Mouse (Mus musculus) fat pad, adult 2 months (tissue): ENCODE results near the gene Asb6.

ENCODE experiments used
- DNase-seq: peaks from one replicate; pipeline ENCODE4 v3.0.0-alpha.2; 2011; ENCODE audit warnings: low read depth, low spot score; ENCODE audit errors: extremely low read depth

Gene Asb6

GRCm38 (mm10) chr2:30830283-30830795 lies at the start of gene Asb6:
TSS of gene Asb6 (minus strand) at chr2:30830333.
- no peak for DNase-seq

DNA sequence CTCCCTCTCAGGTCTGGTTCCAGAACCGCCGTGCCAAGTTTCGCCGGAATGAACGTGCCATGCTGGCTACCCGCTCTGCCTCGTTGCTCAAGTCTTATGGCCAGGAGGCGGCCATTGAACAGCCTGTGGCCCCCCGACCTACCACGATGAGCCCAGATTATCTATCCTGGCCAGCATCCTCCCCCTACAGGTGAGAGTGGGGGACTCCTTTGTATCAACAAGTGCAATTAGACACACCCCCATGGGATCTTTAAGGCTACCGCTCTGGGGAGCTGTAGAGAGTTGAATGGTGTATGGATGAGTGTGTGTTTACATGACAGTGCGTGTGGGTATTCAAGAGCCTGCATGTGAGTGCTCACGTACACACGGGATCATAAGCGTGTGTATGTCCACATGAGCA lies 49.3 kb upstream of the Asb6 start:
- DNase-seq = no peak

DNA sequence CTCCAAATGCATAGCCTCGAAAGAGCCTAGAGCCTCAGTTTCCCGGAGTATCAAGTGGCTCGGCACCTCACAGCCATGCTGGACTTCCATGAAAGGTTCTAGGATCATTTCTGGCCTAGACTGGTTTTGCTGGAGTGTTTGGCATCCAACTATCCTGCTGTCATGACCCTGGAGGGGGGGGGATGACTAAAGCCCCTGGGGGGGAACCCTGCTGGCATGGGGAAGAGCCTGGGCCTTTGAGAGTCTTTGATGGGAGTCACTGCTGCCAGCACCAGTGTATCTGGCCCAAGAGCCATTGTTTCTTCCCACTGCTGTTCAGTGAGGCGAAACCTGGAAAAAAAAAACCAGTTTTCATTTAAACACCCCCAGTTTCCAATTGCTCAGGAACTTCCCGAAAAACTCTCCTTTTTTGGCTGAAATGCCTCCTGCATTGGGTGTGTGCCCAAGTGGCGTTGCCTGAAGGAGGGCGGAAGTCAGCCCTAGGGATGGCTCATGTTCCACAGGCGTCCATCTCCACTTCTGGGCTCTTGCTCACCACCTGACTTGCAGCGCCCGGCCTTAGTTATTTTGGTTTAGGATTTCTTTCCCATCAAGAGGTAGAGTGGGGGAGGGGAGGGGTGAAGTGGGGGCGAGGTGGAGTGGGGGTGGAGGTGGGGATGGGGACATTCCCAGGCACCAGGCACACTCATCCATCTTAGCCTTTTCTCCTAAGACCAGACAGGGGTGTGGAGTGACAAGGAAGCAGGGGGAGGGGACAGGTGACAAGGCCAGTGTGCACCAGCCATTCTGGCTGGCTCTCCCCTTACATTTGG lies 45.7 kb upstream of the Asb6 start:
- no peak for DNase-seq

- no peak for DNase-seq
Observed at GRCm38 (mm10) chr2:30875096-30875495, 45.0 kb upstream of the Asb6 start.

DNA sequence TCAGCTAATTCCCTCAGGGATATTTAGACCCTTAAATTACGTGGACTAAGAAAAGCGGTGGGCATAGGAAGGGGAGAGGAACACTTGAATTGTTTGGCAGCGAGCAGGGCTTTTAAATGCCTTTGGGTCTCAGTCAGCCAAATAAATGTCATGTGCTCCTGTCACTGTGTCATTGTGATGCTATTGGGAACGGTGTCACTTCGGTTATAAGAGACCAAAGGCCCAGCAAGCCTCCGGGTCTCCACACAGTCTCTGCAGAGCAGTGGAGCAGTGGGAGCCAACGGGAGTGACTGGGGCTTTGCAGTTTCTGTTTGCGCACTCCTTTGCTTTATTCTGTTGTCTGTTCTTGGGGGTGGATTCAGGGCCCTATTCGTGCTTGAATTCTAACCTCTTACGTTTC lies 44.3 kb upstream of the Asb6 start:
- DNase-seq = no peak

- no peak for DNase-seq
Observed at GRCm38 (mm10) chr2:30872669-30873068, 42.5 kb upstream of the Asb6 start.

- DNase-seq = no peak
Observed at GRCm38 (mm10) chr2:30870863-30871262, 40.7 kb upstream of the Asb6 start.

GRCm38 (mm10) chr2:30865426-30865825 lies 35.3 kb upstream of the Asb6 start:
- no peak for DNase-seq

DNA sequence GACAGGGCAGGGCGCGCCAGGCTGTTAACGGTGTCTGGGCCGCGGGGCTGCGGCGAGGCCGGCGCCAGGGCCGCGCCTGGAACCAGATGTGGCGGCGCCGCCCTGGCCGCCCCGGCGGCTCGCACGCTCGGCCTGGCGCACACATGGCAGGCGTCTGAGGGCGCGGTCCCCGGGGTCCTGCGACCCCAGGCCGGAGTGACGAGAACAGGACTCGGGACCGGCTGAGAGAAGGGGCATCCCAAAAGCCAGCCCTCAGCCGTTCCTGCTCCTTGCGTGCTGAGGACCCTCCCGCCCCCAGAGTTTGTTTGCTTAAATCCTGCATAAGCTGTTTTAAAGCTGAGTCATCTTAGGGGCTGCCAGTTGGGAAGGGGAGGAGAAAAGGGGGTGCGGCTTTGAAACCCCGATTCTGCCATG lies 34.8 kb upstream of the Asb6 start:
- no peak for DNase-seq

GRCm38 (mm10) chr2:30863574-30863973 lies 33.4 kb upstream of the Asb6 start:
- DNase-seq = no peak

GRCm38 (mm10) chr2:30862081-30862480 lies 31.9 kb upstream of the Asb6 start:
- no peak for DNase-seq

DNA sequence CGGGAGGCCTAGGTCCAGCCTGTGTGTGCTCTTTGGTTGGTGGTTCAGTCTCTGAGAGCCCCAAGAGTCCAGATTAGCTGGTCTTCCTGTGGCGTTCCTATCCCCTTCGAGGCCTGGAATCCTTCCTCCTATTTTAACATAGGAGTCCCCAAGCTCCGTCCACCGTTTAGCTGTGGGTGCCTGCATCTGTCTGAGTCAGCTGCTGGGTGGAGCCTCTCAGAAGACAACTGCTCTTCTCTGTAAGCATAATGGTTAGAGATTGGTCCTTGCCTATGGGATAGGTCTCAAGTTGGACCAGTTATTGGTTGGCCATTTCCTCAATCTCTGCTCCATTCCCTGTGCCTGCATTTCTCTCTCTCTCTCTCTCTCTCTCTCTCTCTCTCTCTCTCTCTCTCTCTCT lies 29.6 kb upstream of the Asb6 start:
- no peak for DNase-seq

DNA sequence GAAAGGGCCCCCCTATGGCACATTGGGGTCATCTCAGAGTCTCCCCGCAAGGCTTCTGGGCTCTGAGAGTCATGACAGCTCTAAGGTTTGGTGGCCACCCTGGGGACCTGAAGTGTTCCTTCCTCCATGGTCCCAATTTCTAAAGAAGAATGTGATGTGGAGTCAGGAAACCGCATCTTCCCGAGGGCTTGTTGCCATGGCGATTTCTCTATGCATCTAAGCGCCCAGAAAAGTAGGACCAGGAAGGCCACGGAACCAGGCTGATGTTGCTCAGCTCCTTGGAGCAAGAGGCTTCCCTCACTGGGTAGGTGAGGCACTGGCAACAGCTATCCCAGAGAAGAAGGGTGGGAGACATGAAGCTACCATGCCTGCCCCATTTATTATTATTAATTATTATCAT lies 26.9 kb upstream of the Asb6 start:
- no peak for DNase-seq

DNA sequence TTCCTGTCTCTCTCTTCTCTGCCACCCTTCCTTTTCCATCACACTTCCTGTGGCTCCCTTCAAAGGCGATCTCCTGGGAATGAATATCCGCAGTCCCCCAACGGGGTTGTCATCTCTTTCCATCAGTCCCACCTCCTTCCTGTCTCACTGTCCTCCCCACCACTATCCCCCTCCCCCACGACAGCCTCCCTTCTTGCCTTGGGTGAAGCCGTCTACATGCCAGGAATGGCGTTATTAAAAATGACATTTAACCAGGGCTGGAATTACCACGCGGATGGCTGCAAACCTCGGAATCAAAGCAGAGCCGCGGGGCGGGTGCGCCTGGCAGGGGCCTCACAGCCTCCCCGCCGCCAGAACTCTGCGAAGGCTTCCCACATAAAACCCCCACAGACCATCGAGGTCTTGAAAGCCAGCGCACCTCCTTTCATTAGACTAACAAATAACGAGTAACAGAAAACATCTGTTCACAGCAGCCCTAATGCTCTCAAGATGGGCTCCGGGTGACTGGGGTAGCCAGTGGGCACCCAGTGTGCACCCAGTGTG lies 22.7 kb upstream of the Asb6 start:
- DNase-seq = no peak

DNA sequence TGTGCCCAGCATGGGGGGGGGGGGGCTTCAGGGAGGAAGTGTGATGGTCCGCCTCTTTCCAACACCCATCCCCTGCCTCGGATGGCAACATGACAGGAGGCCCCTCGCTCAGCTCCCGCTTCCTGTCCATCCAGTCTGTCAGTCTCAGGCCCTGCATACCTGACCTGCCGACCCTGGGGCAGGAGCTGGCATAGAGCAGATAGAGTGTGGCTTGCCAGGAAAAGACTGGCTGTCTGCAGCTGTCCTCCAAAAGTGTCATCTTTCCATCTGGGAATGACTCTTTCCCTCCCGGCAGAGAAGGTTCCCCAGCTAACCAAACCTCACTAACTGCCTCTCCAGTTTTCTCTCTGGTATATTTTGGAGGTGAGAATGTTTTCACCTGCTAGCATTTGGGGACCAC lies 20.4 kb upstream of the Asb6 start:
- DNase-seq = no peak

- no peak for DNase-seq
Observed at GRCm38 (mm10) chr2:30848184-30848583, 18.1 kb upstream of the Asb6 start.

DNA sequence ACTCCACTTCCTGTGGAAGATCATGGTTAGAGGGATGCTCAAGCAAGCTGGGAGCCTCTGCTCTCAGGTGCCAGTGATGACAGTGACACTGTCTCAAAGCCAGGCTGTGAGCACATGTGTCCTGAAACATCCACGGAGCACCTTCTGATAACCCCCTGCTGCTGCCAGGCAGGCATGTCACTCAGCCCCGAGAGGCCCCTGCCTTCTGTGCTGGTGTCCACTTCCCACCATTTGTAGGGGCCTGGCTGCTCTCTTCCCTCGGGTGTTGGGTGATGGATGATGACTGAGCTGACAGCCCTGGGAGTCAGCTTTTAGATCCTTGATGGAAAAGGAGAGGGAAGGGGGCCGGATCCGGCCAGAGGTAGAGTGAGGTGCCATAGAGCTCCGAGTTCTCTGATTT lies 16.6 kb upstream of the Asb6 start:
- no peak for DNase-seq

- no peak for DNase-seq
Observed at GRCm38 (mm10) chr2:30846236-30846635, 16.1 kb upstream of the Asb6 start.

GRCm38 (mm10) chr2:30845152-30846070 lies 15.3 kb upstream of the Asb6 start:
- no peak for DNase-seq

- DNase-seq = no peak
Observed at GRCm38 (mm10) chr2:30842615-30843014, 12.5 kb upstream of the Asb6 start.

- DNase-seq = no peak
Observed at GRCm38 (mm10) chr2:30836238-30836990, 6.3 kb upstream of the Asb6 start.
